Mouse (Mus musculus): Measurements from ENCODE around the gene Csk.

Gene Csk

DNA sequence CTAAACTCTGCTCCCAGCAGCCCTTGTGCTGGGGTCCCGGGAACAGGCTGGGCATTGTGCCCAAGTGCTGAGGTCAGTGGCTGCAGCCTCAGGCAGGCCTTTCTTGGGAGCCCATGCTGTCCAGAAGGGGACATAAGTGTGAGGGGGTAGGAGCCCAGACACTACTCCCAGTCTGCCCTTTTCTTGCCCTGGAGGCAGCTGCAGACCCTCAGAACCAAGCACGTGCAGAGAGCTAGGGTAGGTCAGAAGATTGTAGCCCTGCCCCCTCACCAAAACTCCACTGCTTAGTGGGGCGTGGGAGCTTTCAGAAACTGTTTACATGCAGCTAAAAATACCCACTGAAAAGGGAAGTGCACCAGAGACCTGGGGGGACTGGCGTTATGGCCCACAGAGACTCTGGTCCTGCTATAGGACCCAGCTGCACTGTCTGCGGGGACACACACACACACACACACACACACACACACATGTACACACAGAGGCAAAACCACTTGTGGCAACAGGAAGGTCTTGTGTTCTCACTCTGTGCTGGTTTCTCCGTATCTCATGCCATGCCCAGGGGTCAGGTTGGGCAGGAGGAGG, 15.6 kb downstream of the Csk start:
- no peak for DNase-seq (ENCODE audit: low read depth)

DNA sequence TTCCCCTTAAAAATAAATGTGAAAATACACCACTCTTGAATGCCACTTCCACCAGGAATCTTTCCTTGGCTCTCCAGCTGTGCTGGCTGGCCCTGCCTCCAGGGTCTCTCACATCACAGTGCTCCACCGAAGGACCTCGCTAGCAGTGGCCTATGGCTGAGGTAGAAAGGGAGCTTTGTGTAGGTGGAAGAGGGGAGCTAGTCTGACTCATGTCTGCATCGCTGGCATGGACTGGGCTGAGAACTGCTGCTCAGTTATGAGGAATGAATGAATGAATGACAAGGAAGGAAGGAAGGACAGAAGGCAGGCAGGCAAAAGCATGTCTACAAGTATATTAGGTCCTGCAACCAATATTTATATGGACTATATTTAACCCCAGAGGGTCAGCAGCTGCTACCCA, 16.2 kb downstream of the Csk start:
- no peak for DNase-seq (ENCODE audit: low read depth)

DNA sequence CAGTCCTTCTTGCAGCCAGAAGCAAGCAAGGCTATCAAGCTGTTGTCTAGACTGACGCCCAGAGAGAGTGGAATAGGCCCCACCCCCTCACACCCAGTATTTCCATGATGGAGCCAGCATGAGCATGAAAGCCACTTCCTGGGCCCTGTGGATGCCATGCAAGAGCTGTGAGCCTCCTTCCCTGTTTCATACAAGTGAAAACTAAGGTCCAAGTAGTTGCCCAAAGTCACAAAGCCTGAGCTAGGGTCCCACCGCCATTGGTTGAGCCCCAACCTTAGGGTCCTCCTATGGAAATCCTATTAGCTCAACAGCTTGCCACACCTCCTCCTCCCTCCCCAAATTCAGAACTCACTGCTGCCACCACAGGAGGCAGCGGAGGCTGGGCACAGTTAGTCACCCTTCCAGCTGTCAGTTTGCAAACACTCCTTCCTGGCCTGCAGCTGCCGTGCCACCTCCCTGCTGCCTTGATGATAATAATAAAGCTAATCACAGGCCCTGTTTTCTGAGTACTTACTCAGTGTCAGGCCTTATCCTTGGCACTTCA, 19.9 kb downstream of the Csk start:
- DNase-seq (ENCODE audit: low read depth), result no peak

DNA sequence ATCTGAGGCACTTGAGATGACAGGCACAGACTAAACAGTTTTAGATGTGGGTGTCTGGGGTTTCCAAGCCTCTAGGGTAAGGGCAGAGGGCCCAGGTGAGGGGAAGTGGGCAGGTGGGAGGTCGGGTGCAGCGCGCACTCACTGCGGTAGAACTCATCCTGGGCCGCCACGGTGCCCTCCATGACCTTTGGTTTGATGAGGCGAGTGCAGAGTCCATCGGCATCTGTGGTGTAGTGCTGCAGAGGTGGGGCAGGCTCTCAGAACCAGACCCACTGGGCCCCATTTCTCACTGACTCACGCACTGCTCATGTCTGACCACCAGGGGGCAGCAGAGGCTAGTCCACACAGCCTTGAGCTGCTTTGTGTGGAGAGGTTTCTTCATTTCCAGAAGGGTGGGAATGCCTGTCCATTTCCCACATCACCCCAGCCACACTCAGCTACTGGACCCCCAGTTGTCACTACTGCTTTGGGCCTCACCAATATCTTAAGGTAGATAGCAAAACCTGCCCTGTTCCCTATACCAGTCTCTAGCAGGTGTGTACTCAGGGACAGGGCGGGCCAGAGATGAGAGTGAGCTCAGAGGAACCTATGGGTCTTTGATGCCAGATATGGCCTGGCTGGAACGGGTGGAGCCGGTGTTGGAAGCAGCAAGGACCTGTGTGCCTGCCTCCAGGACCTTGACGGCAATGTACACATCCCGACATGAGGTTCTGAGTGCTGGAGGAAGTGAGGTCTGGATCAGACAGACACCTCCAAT, 24.1 kb downstream of the Csk start:
- DNase-seq (ENCODE audit: low read depth), result no peak

DNA sequence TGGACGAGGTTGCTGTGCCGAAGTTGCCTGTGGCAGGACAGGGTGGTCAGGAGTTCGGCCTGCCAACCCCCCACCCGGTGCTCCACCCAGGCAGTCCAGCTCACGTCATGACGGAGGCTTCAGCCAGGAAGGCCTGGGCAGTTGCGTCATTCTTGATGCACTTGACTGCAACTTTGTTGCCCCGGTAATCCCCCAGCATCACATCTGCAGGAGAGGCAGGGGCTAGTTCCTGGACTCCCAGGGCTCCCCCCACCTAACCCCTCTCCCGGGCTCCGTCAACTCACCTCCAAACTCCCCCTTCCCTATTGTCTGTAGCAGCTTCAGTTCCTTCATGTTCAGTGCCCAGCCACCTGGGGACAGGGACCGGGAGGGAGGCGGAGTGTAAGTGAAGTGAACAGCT, 24.7 kb downstream of the Csk start:
- DNase-seq (ENCODE audit: low read depth), result no peak

DNA sequence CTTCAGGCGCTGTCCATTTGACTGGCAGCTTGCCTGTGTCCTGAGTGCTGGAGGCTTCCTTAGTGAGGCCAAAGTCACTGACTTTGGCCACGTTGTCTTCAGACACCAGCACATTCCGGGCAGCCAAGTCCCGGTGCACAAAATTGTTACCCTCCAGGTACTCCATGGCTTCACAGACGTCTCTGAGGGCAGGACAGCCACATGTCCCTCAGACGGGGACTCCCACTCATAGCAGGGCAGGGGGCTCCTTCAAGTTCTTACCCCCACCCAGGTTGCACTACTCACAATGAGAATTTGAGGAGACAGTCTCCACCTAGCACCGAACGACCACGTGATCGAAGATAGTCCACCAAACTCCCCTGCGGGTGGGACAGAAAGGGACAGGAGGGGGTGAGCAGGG, 25.5 kb downstream of the Csk start:
- DNase-seq (ENCODE audit: low read depth), result no peak

DNA sequence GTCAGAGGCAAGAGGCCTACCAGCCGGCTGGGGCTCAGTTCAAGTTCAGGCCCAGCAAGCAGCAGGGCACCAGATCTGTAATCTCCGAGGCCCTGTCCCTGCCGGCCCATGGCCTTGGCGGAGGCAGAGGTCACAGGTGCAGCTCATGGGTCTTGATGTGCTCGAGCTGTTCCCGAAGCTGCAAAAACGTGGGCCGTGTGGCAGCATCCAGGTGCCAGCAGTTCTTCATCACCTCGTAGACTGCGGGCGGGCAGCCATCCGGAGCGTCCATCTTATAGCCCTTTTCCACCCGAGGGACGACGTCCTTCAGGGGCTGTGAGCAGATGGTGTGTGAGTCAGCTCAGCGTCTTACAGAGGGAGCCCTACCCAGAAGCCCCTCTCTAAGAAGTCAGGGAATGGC, 26.2 kb downstream of the Csk start:
- no peak for DNase-seq (ENCODE audit: low read depth)

DNA sequence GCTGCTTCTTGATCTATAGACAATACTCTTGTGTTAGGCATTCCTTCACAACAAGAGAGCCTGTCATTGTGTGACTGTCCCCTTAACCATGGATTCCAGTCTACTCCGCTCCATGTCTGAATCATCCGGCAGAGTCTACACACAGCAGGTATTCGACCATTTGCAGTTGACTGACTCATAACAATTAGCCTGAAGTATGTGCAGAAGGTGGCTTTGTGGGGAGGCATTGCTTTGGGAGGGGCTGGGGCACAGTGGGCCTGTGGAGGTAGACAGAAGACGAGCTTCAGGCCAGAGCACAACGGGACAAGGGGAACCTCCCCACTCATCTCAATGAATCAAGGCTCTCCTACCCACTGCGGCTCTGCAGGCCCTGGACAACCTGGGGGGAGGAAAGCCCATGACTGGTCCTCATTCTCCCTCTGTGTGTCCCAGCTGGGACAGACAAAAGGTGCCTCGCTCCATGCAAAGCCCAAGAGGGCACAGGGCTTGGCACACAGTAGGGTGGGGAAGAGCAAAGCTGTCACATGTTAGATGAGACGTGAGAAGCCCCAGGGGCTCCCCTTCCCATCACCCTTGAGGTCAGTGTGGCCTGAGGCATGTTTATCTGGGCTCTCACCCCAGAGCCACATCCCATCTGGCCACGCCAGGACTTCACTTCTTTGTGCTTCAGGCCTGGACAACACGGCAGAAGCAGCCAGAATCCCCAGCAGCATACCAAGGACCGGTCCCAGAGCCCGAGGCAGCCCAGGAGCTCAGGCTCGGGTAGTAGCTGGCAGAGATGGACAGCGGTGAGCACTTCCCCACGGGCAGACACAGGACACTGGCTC, 27.5 kb downstream of the Csk start:
- DNase-seq (ENCODE audit: low read depth), result no peak

DNA sequence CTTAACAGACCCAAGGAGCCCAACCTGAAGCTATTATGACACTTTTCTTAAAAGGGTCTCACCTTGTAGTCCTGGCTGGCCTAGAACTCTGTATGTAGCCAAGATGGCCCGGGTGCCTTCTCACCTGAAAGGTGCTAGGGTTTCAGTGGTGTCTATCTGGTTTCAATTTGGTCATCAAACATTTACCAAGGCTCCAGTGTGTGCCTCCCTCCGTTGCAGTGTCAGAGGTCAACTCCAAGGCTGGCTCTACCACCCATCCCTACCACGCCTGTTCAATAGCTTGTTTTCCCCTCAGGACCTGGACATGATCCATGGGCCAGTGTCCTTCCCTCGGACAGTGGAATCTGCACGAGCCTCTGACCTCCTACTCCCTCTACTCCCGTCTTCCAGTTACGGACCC, 29.1 kb downstream of the Csk start:
- no peak for DNase-seq (ENCODE audit: low read depth)

DNA sequence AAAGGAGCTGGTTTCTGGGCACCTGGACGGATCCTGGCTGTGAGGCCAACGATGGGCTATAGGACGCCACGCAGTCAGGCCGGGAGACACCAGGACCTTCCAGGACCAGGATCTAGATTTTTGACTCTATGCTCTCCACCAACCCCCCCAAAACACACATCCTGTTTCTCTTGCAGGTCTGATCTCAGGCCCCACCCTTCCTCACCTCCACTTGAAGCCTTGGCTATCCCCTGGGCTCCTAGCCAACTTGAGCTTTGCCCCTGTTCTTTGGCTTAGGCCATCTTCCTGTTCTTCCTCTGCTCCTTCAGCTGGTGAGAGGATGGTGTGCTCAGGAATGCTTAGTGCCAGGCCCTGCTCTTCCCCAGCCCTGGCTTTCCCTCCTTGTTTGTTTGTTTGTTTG, 32.8 kb downstream of the Csk start, which contains the start of gene Lman1l:
TSS of gene Lman1l (minus strand) at position 101 of the 400 bp plus-strand sequence.
- DNase-seq (ENCODE audit: low read depth), result no peak

DNA sequence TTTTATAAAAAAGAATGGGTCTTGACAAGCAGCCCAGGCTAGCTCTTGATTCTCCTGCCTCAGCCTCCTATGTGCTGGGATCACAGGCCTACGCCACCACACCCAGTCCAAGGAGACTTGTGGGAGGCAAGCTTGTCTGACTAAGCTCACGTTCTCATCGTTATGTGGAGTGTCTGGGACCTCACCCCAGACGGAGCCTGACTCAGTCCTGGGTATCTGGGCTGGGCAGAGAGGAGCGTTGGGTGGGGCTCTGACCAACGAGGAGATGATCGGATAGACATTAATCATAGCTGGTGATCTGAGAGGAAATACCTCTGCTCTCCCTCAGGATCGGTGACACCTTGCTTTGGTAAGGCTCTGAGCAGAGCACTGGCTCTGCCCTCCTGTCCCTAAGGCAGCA, 34.6 kb downstream of the Csk start:
- DNase-seq (ENCODE audit: low read depth), result no peak

DNA sequence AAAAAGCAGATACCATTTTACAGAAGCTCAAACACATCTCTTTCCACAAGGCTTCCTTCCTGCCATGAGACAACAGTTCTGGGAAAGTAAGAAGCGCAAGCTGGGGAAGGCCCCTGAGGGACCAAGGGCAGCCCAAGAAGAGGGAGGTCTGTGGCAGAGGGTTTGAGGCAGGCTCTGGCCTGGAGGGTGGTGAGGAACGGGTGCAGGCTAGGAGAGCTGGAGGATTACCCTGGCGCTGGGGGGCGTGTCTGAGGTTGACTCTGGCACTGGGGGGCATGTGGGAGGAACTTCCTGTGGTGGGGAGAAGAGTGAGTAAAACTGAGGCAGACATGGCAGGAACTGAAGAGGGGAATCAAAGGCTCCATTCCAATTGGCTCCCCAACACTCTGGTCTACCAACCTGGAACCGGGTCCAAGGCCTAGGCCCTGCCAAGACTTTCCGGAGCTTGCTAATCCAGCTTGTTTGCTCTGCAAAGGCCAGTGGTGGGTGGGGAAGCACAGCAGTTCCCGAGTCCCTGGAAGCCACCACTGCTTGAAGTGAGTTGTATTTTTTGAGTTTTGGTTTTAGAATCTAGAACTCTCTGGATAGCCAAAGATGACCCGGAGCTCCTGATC, 35.8 kb downstream of the Csk start:
- DNase-seq (ENCODE audit: low read depth), result no peak

DNA sequence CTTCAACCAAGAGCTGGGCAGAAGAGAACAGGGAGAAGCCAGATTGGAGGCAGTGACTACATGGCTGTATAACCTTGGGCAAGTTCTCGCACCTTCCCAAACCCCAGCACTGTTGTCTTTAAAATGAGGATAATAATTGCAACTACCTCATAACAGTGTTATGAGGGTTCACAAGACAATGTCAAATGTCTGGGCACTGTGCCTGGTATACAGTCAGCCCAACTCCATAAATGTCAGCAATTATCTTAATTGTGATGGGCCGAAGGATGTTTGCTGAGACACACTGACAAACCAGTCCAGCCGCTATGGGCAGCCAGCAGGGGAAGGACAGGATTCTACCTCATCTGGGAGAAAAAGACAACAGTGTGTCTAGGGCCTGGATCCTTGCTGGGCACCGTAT, 38.6 kb downstream of the Csk start:
- DNase-seq (ENCODE audit: low read depth), result no peak

DNA sequence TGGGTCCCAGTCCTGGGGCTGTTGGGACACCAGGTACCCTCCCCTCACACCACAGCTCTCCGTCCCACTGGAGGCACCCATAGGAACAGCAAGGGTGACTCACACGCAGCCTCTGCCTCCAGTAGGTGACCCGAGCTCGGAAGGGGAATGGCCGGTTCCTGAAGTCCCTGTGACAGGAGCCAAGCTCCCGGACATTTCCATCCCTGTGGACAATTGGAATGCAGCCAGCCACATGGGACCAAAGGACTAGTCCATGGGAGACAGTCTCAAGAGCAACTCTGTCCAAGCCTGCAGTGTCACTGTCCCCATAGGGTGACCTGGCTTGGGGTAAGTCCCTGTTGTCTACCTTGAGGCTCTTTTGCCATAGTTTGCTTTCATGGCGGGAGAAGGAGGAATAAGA, 39.5 kb downstream of the Csk start:
- no peak for DNase-seq (ENCODE audit: low read depth)

DNA sequence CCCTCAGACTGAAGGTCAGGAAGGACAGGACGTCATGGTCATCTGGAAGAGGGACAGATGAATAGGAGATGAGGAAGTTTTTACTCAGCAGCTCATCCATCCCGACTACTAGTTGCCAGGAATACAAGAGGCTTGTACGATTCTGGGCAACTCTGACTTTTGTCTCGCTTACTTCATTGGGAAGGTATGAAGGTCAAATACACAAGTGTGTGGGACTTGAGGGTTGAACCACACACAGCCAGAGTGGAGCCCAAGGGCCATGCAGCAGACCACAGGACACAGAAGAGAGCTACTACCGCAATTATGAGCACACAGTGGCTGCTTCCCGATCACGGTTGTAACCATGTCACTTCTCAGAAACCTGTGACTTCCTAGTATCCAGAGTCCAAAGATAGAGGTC, 40.8 kb downstream of the Csk start:
- DNase-seq (ENCODE audit: low read depth), result no peak

DNA sequence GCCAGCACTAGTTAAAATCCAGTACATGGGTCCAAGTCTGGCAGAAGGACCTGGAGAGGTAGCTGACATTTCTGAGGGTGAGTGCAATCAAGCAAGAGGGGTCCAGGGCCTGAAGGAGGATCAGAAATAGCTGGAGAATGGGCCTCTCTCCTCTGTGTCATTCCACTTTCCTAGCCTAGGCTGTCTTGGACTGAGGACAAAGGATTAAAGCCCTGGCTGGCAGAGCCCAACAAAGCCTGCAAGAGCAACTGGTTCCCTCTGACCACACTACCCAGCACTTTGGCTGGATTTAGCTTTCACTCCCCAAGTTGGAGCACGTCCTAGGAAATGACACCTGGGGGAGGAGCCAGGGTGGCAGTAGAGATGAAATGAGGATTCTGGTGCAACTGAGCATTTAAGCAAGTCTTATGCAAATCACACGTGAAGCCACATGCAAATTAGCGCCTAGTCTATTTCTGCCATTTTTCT, 43.0 kb downstream of the Csk start:
- no peak for DNase-seq (ENCODE audit: low read depth)

DNA sequence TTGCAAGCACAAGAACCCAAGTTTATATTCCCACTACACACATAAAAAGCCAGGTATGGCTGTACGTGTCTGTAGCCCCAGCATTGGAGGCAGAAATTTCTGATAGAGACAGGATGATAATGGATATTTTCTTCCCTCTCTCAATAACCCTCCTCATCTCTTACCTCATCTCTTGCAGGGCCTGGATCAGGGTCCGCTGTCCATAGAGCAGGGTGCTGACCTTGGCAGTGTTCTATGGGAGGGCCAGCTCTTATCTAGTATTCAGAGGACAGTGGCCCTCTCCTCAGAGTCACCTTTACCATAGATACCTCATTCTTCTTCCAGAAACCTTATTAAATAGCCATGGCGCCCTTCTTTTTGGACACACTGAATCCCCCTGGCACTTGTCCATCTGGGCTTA, 43.6 kb downstream of the Csk start:
- DNase-seq (ENCODE audit: low read depth), result no peak

DNA sequence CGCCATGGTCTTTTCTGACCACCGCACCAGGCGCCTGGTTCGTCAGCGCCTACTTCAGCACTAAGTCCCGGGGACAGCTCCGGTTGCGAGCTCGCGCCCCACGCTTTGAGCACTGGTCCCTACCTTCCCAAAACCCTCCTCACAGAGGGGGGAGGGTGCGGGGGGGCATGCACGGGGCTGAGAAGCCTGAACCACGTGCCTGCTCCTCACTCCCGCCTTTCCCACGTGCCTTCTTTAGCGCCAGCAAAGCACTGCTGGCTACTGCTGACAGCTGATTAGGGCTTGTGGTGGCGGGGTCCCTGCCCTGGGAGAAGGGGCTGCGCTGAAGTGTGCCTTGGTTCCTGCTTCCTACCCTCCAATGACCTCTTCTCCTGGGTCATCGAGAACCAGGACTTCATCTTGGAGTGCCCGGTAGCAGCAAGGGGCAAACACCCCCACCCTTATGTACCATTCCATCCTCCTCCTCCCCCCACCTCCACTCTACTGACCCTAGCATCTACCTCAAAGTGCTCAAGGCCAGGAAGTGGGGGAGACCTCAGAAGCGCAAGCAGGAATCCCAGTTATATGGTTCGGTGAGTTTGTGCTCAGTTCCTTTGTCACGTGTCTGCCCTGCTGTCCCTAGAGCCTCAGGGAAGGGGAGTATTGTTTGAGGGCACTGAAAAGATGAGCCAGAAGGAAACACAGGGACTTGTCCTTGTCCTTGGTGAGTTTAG, 47.1 kb downstream of the Csk start, which contains the start of gene Cplx3:
TSS of gene Cplx3 (minus strand) at position 143 of the 713 bp plus-strand sequence.
- peak; percentile 34 for DNase-seq (ENCODE audit: low read depth)

DNA sequence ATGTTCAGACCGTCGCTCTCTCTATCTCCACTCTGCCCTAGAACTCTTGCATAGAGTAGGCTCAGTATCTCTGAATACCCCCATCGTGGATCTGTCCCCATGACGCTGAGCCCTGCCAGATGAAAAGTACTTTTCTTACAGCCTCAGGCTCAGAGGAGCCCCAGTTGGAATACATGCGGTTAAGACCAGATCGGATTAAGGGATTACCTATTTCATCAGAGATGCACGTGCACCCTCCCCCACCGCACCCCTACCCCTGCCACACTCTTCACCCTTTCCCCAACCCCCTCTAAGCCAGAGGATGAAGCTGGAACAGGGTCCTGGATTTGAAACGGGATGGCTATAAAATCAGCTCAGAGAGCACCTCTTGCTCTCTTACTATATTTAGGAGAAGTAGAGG, 47.9 kb downstream of the Csk start:
- DNase-seq (ENCODE audit: low read depth), result no peak

DNA sequence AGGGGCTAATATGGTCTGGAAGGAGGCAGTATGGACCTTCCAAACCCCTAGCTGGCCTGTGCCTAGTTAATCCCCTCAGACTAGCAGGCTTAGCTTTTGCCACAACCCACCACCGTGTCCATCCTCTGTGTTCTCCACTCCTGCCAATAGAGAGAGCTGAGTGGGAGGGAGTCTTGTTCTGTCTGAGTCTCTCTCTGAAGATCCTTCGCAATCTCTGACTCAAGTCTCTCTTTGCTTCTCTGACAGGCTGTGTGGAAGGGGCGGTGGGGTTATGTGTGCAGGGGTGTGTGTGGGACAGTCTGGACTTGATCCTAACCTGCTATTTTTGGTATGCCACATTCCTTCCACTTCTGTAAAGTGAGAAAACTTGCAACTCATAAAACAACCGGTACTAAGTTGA, 48.6 kb downstream of the Csk start:
- no peak for DNase-seq (ENCODE audit: low read depth)

DNA sequence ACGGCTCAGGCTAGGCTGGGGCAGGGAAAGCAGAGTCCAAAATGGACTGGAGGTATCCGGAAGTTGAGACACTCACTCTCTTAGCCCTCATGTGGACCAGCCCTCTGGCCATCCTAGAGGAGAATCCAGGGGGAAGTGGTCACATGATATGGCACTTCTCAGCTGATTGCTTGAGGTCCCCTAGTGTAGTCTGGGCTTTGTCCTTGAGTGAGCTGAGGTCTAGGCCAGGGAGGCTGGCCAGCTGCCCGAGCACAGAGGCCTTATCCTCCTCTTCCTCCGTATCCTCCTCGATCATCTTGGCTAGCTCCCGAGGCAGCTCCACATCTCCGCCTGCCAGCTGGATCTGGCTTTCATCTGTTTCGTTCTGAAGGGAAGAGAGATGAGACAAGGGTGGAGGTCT, 51.3 kb downstream of the Csk start:
- no peak for DNase-seq (ENCODE audit: low read depth)

DNA sequence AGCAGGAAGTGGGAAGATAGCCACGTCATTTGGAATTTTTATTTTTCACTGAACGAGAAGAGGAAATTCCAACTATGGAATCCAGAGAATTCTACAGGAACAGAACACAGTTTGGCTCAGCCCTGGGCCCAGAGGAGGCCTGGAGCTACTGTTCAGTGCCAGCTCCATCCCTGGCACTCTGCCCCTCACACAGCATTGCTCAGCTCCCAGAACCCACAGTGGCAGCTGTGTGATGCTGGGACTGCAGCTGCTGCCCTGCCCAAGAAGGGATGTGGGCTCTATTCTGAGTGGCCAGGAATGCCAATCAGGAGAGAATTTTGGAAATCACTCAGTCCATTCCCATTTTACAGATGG, 52.1 kb downstream of the Csk start:
- no peak for DNase-seq (ENCODE audit: low read depth)
